Mouse (Mus musculus) lung, postnatal 0 days (tissue): Measurements from ENCODE around the gene Fscn3.

Experiments used
- CTCF ChIP-seq: IDR thresholded peaks from 2 replicates; pipeline ENCODE4 v1.5.1; 2016; ENCODE audit warnings: antibody characterized with exemption, mild to moderate bottlenecking
- EP300 ChIP-seq: IDR thresholded peaks from 2 replicates; pipeline ENCODE4 v1.6.1; 2016; ENCODE audit warnings: antibody characterized with exemption, mild to moderate bottlenecking, control low read depth

GRCm38 (mm10) chr6:28480752-28481492 lies 53.3 kb downstream of the Fscn3 start:
- TF ChIP-seq CTCF: no peak
- TF ChIP-seq EP300: no peak
